Mouse (Mus musculus) heart, adult 8-10 months (tissue): ENCODE data around the gene Igfbp6. TPM values are rescaled to one million over a fixed set of nuclear protein-coding genes. Genes with fewer than 3 reads are reported as not detected.
A peak's percentile ranks its signal among the peaks of the same experiment; 100 is the strongest.
"Not testable (repeated sequence)": the region's sequence is repeated elsewhere in the genome, so short reads cannot be mapped to it uniquely, and the experiment has no call there.

Source experiments
- DNase-seq: peaks from one replicate; pipeline ENCODE4 v3.0.0; 2022; ENCODE audit warnings: low spot score
- total RNA-seq, 4 experiments: library from RNA; stranded (reverse); gene quantifications; 2 replicates each; pipeline ENCODE4 v1.2.4; 2022

Igfbp6 gene
- total RNA-seq, 4 experiments from 2014 or later: 20.6 to 52.4 (median 26.0) TPM

- DNase-seq: peak; percentile 98
These were observed 7.9 kb upstream of the Igfbp6 start, which contains the start of gene Spryd3 for GRCm38 (mm10) chr15:102136129-102136758. Spryd3 (minus strand) TSS chr15:102136234.

DNA sequence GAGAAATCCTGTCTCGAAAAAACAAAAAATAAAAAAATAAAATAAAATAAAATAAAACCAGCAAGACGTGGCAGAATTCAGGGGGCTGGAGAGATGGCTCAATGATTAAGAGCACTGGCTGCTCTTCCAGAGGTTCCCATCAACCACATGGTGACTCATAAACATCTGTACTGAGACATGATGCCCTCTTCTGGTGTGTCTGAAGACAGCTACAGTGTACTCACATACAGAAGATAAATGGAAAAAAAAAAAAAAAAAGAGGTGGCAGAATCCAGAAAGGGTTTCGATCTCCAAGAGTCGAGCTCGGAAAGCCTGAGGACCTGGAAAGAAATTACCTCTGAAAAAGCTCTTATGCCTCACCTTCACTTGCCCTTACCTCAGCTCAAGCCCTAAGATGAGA lies 3.0 kb upstream of the Igfbp6 start:
- DNase-seq: no peak

DNA sequence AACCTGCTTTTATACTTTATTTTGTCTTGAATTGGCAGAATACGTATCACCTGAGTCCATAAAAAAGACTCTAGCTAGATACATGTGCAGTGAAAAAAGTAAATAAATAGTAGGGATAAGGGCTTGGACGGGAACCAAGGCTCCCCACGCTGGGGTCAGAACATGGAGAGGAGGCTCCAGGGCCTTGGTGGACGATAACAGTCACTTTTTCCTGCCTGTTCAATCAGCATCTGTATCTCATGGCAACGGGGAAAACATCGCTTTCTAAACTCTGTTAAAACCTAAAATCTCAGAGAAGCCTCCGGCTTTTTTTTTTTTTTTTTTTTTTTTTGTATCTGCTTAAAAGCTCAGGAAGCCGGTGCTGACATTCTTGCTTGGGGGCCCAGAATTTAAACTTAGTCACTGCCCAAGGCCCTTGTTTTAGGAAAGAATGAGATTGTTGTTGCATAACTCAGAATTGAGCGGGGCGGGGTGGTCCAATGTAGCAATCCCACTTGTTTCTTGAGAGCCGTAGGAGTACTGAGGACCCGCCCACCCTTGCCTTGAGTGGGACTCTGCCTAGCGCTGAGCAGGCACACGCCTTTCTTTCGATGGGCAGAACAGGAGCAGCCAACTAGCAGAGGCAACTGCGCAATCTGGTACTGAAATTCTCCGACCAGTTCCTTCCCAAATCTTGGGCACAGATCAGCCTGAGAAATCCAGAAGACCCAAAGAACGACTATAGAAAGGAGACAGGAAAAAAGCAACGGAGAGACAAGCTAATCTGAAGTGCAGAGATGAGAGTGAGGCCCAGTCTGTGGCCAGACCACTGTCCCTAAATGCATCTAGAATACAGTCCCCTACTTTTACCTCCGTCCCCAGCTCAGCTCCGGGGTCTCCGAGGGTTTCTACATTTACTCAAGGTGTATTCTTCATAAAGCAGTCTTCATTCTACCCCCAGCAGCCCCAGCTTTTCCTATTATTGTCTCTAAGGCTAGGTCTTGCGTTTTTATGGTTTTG lies 949 bp upstream of the Igfbp6 start:
- DNase-seq: no peak

DNA sequence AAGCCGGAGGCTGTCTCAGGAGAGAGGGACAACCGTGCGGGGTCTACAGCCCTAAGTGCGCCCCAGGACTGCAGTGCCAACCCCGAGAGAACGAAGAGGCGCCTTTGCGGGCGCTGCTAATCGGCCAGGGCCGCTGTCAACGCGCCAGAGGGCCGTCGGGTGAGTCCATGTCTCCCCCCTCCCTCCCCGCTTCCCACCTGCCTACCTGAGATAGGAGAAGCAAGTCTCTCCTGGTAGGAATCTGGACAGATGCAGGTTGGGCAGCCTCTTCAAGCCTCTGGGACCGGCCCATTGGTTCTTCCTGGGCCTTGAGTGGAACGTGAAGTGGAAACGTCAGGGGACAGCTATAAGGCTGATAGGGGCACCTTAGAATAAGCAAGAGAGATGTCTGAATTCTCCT lies 564 bp downstream of the Igfbp6 start:
- no peak for DNase-seq

DNA sequence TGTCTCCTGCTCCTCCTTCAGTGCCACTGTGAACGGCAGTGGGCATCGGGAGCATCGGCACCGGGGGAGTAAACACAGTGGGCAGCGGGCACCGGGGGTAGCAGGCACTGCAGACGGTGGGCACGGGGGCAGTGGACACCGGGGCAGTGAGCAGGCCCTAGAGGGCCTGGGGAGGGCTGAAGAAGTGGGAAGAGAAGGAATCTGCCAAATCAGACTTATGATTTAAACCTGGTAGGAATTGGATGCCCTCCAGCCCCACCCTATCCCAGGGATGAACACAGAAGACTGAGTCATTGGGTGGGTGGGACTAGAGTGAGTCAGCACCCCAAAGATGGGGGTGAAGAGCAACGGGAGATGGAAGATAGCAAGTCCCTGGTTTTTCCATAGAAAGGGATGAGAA lies 1.2 kb downstream of the Igfbp6 start:
- no peak for DNase-seq

GRCm38 (mm10) chr15:102146089-102146488 lies 1.9 kb downstream of the Igfbp6 start:
- DNase-seq: no peak

GRCm38 (mm10) chr15:102146882-102147281 lies 2.7 kb downstream of the Igfbp6 start:
- DNase-seq: no peak

DNA sequence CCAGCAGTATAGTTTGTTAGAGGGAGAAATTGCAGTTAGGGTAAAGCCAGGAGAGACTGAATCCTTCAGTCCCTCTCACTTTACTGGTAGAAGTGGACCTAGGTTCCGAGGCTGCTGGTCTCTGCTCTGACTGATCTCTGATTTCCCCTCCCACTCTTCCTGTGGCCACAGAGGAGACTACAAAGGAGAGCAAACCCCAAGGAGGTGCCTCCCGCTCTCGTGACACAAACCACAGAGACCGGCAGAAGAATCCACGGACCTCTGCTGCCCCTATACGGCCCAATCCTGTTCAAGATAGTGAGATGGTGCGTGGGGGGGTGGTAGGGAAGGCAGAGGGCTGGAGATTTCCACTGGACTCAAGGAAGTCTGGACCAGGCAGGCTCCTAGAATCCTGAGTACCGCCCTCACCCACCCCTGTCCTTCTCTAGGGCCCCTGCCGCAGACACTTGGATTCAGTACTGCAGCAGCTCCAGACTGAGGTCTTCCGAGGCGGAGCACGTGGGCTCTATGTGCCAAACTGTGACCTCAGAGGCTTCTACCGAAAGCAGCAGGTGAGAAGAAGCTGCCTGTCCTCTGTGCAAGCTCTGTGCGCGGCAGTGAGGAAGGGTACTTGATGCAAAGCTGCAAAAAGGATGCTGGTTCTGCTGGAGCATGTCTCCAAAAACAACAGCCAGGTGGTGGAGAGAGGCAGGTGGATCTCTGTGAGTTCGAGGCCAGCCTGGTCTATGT lies 3.7 kb downstream of the Igfbp6 start:
- DNase-seq: no peak

- DNase-seq: no peak
These were observed 5.4 kb downstream of the Igfbp6 start for GRCm38 (mm10) chr15:102149561-102149960.

- no peak for DNase-seq
These were observed 6.4 kb downstream of the Igfbp6 start, which contains the start of gene Soat2 for GRCm38 (mm10) chr15:102150301-102151135. Soat2 (plus strand) TSS chr15:102150526.

DNA sequence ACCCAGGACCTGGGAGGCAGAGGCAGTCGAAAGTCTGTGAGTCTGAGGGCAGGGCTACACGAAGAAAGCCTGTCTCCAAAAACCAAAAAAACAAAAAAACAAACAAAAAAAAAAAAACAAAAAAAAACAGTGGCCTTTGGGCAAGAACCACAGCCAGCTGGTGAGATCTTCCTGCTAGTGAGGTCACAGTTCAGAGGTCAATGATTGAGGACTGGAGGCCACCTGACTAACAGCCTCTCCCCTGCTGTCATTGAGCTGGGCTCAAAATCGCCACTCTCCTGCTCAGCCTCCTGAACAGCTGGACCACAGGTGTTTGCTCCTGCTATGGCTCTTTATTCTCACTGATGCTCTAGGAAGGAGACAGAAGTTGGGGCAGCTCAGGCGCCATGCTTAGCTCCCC lies 8.5 kb downstream of the Igfbp6 start:
- DNase-seq: no peak

DNA sequence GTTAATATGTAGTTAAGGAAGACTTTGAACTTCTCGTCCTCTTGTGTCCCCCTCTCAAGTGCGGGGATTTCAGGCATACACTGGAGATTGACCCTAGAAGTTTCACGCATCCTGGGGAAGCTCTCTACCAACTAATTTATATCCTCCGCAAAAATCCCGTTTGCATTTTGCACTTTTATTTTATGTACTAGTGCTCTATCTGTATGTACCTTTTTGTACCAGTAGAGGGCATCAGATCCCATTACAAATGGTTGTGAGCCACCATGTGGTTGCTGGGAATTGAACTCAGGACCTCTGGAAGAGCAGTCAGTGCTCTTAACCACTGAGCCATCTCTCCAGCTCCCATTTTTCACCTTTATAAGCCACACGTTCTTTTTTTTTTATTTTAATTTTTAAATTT lies 10.8 kb downstream of the Igfbp6 start:
- not testable (repeated sequence) for DNase-seq

GRCm38 (mm10) chr15:102156836-102157235 lies 12.7 kb downstream of the Igfbp6 start:
- DNase-seq: no peak

GRCm38 (mm10) chr15:102160415-102161060 lies 16.4 kb downstream of the Igfbp6 start:
- DNase-seq: no peak

GRCm38 (mm10) chr15:102163900-102164693 lies 19.9 kb downstream of the Igfbp6 start:
- no peak for DNase-seq

- DNase-seq: no peak
These were observed 21.4 kb downstream of the Igfbp6 start for GRCm38 (mm10) chr15:102165468-102166100.

DNA sequence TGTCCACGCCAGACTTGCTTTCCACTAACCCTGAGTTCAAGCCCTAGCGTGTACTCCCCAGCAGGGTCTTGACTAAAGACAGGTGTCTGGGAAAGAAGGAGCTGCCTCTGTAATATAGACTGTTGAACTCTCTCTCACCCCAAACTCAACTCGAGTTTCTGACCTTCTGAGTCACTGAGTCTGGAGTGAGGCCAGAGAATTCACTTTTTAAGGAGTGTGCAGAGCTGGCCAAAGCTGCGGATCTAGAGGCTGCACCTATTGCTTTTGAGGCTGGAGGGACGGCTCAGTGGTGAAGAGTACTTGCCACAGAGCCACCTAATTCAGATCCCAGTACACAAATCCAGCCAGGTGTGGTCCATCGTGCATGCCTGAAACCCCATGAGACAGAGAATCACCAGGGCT lies 23.5 kb downstream of the Igfbp6 start:
- peak; percentile 25 for DNase-seq

- DNase-seq: no peak
These were observed 24.9 kb downstream of the Igfbp6 start for GRCm38 (mm10) chr15:102169064-102169463.

DNA sequence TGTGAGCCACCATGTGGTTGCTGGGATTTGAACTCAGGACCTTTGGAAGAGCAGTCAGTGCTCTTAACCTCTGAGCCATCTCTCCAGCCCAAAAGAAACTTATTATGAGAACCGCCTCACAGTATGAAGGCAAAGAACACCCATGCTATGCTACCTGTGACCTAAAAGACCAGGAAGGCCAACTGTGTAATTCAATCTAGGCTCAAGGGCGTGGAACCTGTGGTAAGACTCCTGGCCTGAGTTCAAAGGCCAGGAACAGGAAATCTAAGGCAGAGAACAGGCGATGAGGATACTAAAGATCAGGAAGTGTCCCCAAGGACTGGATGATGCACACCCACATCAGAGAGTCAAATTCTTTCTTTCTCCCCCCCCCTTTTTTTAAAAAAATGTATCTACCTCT lies 29.4 kb downstream of the Igfbp6 start:
- DNase-seq: no peak
